Mouse (Mus musculus): Measurements from ENCODE around the gene Kcnk1.

DNA sequence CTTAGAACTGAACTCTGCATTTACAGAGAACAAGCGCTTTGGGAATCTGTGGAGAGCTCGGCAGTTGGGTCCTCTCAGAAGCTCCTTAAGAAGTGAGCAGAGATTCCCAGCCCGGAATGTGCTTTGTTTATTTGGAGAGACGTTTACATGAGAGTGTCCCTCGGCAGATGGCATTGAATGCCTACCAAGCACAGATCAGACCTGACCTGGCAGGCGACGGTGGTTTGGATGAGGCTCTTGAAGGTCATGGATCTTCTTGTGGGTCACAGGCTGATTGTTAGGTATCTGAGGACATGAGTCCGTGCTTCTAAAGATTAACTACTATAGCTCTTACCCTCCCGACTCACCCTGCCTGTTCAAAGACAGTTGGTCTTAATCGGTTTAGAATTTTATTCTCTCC is 67.9 kb downstream of the Kcnk1 start:
- TF ChIP-seq CTCF (IDR thresholded peaks at IDR 0.05; ENCODE audit: control insufficient read depth, insufficient read depth, insufficient read length) = no peak
- no peak for TF ChIP-seq USF1 (IDR thresholded peaks at IDR 0.05; ENCODE audit: low read depth)
- TF ChIP-seq MAX (IDR thresholded peaks at IDR 0.05) = no peak
- TF ChIP-seq MYOG (IDR thresholded peaks at IDR 0.05; ENCODE audit: control insufficient read depth, extremely low read depth, insufficient read length) = no peak

All from C2C12 (cell line).